Mouse (Mus musculus) liver, embryonic 14.5 days (tissue): ENCODE results near the gene Fgfr2. TPM values are rescaled to one million over a fixed set of nuclear protein-coding genes. Genes with fewer than 3 reads are reported as not detected.

Source experiments
- ATAC-seq: fragments of 200-750 bp; cut with Nextera tagmentation; 2 replicates; pipeline ENCODE4 v1.8.0; 2017; ENCODE audit warnings: moderate number of reproducible peaks, mild to moderate bottlenecking, moderate library complexity; ENCODE audit not compliant: insufficient read depth
- DNase-seq, 3 experiments: peaks; one replicate each; pipeline ENCODE4 v3.0.0-alpha.2; 2012 to 2013; ENCODE audit warnings: low read depth in 3 of 3, low spot score in 3 of 3
- H3K27ac ChIP-seq: fragments of 300-500 bp; sonication (generic); 2 replicates; pipeline ENCODE4 v1.5.1; 2014; ENCODE audit warnings: moderate library complexity, mild to moderate bottlenecking, control low read depth, inconsistent platforms
- H3K27me3 ChIP-seq: fragments of 300-500 bp; sonication (generic); 2 replicates; pipeline ENCODE4 v1.6.1; 2014; ENCODE audit warnings: mild to moderate bottlenecking, low read length, moderate library complexity; ENCODE audit not compliant: control insufficient read depth, insufficient read depth
- H3K36me3 ChIP-seq: fragments of 300-500 bp; sonication (generic); replicated peaks from 2 replicates; pipeline ENCODE4 v1.6.1; 2014; ENCODE audit warnings: low read depth; ENCODE audit not compliant: control insufficient read depth, insufficient read depth
- H3K4me1 ChIP-seq, 2 experiments: fragments of 200-500 bp in 1 of 2; fragments of 300-500 bp in 1 of 2; sonication (generic) in 1 of 2; replicated peaks; 2 replicates each; pipeline ENCODE4 v1.6.1; 2012 to 2014; ENCODE audit warnings: antibody characterized with exemption in 1 of 2, inconsistent platforms in 1 of 2, low read length in 1 of 2; ENCODE audit not compliant: control insufficient read depth in 2 of 2, insufficient read depth in 2 of 2
- H3K4me2 ChIP-seq: fragments of 300-500 bp; sonication (generic); 2 replicates; pipeline ENCODE4 v1.6.1; 2014; ENCODE audit warnings: low read depth, mild to moderate bottlenecking, control low read depth, moderate library complexity
- H3K4me3 ChIP-seq, 2 experiments: fragments of 200-500 bp in 1 of 2; fragments of 300-500 bp in 1 of 2; sonication (generic) in 1 of 2; 2 replicates each; pipeline ENCODE4 v1.5.1; 2012 to 2014; ENCODE audit warnings: low read depth in 2 of 2, low read length in 2 of 2, mild to moderate bottlenecking in 2 of 2, control low read depth in 1 of 2, inconsistent platforms in 1 of 2, moderate library complexity in 1 of 2; ENCODE audit not compliant: insufficient read depth in 1 of 2
- H3K9ac ChIP-seq: fragments of 300-500 bp; sonication (generic); replicated peaks from 2 replicates; pipeline ENCODE4 v1.6.1; 2014; ENCODE audit warnings: mild to moderate bottlenecking, control low read depth, moderate library complexity
- H3K9me3 ChIP-seq: fragments of 300-500 bp; sonication (generic); 2 replicates; pipeline ENCODE4 v1.6.1; 2016; ENCODE audit warnings: low read length, mixed read lengths; ENCODE audit not compliant: control insufficient read depth
- CTCF ChIP-seq: IDR thresholded peaks from 2 replicates; pipeline ENCODE4 v1.5.1; 2016; ENCODE audit warnings: antibody characterized with exemption, low read depth, control low read depth
- EP300 ChIP-seq: IDR thresholded peaks from 2 replicates; pipeline ENCODE4 v1.6.1; 2016; ENCODE audit warnings: antibody characterized with exemption, low read depth
- WGBS: fragments of 180-500 bp; shearing (Covaris S2); extraction: QIAGEN DNeasy Blood & Tissue Kit; methylation state at CpG from one replicate; pipeline ENCODE4 v1.1.7; 2014; ENCODE audit not compliant: insufficient replicate concordance; 5-methylcytosine and 5-hydroxymethylcytosine counted together
- polyA plus RNA-seq, 2 experiments: library from polyadenylated mRNA; depleted of rRNA in 1 of 2; stranded (reverse) in 1 of 2; unstranded in 1 of 2; fragments of >200 nt; fragmentation: Nextera tagmentation in 1 of 2; extraction: Ambion mirVana in 1 of 2; gene quantifications; 2 replicates each; pipeline versions ENCODE4 v1.2.1 to v1.2.3; 2012 to 2014

Fgfr2 gene
- polyA plus RNA-seq, 2 experiments = 7.9 to 8.8 TPM

DNA sequence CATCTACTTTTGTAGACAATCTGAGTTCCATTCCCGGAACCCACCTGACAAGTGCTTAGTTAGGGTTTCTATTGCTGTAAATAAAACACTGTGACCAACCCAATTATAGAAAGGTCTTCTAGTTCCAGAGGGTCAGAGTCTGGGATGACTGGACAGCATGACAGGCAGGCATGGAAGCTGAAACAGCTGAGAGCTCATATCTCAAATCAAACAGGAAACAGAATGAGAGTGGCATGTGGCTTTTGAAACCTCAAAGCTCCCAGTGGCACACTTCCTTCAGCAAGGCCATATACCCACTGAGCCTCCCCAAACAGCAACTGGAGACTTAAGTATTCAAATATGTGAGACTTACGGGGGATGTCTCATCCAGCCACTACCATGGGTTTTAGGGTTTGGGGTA is 250.1 kb downstream of the Fgfr2 start:
- no peak for DNase-seq
- no peaks in the 10 kb centered on the region for H3K4me1 ChIP-seq
- no peak for ATAC-seq
- no peak overlapping the region for H3K27ac ChIP-seq
- no peak overlapping the region for H3K4me3 ChIP-seq
- H3K9me3 ChIP-seq = no peaks in the 10 kb centered on the region
- no peaks in the 10 kb centered on the region for H3K27me3 ChIP-seq
- H3K4me2 ChIP-seq = no peak overlapping the region
- 63% methylated on average over 2 of the region's 2 CpGs for WGBS
- H3K9ac ChIP-seq = no peak overlapping the region
- H3K36me3 ChIP-seq = peaks cover 55% of the 10 kb centered on the region
- no peak for TF ChIP-seq CTCF
- TF ChIP-seq EP300 = no peak

- Histone ChIP-seq H3K9ac (no peak overlapping the region), H3K4me2 (no peak overlapping the region), H3K4me1 (peaks cover 0 to 1% of the 10 kb centered on the region in 2 experiments; a peak in 3 of 4 replicates), H3K36me3 (peaks cover 30% of the 10 kb centered on the region), H3K27me3 (no peaks in the 10 kb centered on the region), H3K27ac (no peak overlapping the region), H3K4me3 (no peak overlapping the region), H3K9me3 (no peaks in the 10 kb centered on the region)
- ATAC-seq = no peak
- DNase-seq = no peak
- TF ChIP-seq CTCF (no peak), EP300 (no peak)
- 19% methylated on average over 9 of the region's 9 CpGs for WGBS
Observed at GRCm38 (mm10) chr7:132866316-132866715, 256.8 kb downstream of the Fgfr2 start.

DNA sequence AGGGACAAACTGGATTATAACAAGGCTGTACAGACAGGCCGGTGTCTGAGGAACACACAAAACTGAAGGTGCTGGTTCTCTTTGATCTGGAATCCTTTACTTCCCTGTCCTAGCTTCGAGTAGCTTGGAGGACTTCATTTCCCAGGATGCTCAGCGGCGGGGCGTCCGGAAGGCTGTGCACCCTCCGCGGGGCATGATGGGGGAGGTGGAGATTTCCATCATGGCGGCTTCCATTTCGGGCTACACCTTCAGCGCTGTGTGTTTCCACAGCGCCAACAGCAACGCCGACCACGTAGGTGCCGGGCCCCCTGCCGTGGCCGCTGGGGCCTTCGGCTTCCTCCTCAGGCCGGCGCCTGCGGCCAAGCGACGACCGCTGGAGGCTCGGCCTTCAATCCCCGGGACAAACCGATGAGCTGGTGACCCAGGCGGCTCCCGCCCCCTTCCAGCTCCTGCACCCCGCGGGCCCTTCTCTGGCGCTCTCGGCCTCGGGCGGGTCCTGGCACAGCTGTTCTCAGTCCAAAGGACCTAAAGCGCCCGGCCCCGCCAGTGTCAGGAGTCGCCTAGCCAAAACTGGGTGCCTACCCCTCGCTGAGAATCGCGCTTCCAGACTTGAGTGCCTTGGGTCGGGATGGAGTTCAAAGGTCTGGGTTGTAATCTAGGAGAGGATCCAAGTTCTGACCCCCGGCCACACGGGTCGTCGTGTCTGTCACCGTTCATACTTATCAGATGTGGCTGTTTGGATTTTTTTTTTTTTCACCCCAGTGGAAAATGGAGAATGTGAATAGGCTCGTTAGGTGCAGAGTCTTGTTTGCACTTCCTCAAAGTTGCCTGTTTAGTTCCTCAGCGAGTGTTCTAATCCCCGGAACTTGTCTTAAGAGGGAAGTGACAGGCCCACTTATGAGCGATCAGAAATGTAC is 263.9 kb downstream of the Fgfr2 start, which contains the start of gene Abraxas2:
Gene Abraxas2 (plus strand): TSS at position 184 of the 917 bp plus-strand sequence.
- Histone ChIP-seq H3K4me1 (peaks cover 3 to 10% of the 10 kb centered on the region in 2 experiments), H3K4me3 (peak within 1 kb of the TSS; percentile 92 to 98), H3K36me3 (no peaks in the 10 kb centered on the region), H3K27ac (peak within 1 kb of the TSS; percentile 80), H3K27me3 (no peaks in the 10 kb centered on the region), H3K9me3 (no peaks in the 10 kb centered on the region), H3K4me2 (peak within 1 kb of the TSS; percentile 91), H3K9ac (peak within 1 kb of the TSS; percentile 91)
- DNase-seq = peak; percentile 79 to 86 (median 84)
- ATAC-seq = peak; percentile 96
- no peak for TF ChIP-seq EP300
- no peak for TF ChIP-seq CTCF
- under 1% methylated on average over 53 of the region's 53 CpGs for WGBS

DNA sequence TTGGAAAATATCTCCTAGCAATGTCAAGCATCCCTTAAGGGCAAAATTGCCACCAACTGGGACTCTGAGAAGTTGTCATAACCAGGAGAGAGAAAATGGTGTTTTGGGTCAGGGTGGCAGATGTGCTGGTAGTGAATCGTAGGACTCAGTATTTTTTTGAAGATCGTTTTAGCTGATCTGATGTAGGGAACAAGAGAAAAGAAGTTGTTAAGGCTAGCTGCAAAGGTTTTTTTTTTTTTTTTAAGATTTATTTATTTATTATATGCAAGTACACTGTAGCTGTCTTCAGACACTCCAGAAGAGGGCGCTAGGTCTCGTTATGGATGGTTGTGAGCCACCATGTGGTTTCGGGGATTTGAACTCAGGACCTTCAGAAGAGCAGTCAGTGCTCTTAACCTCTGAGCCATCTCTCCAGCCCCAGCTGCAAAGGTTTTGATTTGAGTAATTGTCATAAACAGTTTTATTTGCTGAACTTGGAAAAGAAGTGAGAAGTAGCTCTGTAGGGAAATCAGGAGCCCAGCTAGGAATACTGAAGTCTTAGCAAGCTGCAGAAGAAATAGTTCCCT is 265.0 kb downstream of the Fgfr2 start:
- Histone ChIP-seq H3K4me3 (no peak overlapping the region), H3K27ac (no peak overlapping the region), H3K4me1 (peaks cover 6 to 10% of the 10 kb centered on the region in 2 experiments), H3K36me3 (no peaks in the 10 kb centered on the region), H3K27me3 (no peaks in the 10 kb centered on the region), H3K9me3 (no peaks in the 10 kb centered on the region), H3K4me2 (no peak overlapping the region), H3K9ac (no peak overlapping the region)
- WGBS = 66% methylated on average over 5 of the region's 5 CpGs
- ATAC-seq (no peak), DNase-seq (no peak)
- TF ChIP-seq EP300 = no peak
- peak; percentile 15; the same call in 1 of the 2 replicates for TF ChIP-seq CTCF

DNA sequence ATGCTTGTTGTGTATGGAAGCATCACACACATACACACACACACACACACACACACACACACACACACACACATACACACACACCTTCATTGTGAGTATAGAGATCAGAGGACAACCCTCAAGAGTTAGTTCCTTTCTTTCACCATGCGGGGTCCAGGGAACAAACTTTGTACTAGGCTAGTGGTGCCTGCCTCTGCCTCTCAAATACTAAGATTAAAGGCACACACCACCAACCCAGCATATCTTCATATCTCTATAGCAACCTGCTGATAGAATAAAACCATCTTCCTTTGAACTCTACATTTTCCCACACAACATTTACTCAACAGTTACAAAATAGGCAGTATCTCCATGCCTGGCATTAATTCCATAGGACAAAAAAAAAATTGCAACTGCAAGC is 267.1 kb downstream of the Fgfr2 start:
- TF ChIP-seq CTCF (no peak), EP300 (no peak)
- H3K9me3 ChIP-seq = no peaks in the 10 kb centered on the region
- H3K4me1 ChIP-seq = peaks cover 12 to 15% of the 10 kb centered on the region in 2 experiments
- WGBS = 81% methylated on average over 1 of the region's 1 CpGs
- no peak overlapping the region for H3K9ac ChIP-seq
- no peak overlapping the region for H3K4me3 ChIP-seq
- H3K27me3 ChIP-seq = no peaks in the 10 kb centered on the region
- no peak overlapping the region for H3K4me2 ChIP-seq
- H3K27ac ChIP-seq = no peak overlapping the region
- no peaks in the 10 kb centered on the region for H3K36me3 ChIP-seq
- DNase-seq (no peak), ATAC-seq (no peak)
